Mouse (Mus musculus) midbrain, embryonic 16.5 days (tissue): Measurements from ENCODE around the gene Gm20388. TPM values are rescaled to one million over a fixed set of nuclear protein-coding genes. Genes with fewer than 3 reads are reported as not detected.

Experiments
- ATAC-seq: fragments of 200-750 bp; cut with Nextera tagmentation; 2 replicates; pipeline ENCODE4 v1.8.0; 2017; ENCODE audit warnings: moderate TSS enrichment
- H3K27ac ChIP-seq: fragments of 300-500 bp; sonication (generic); 2 replicates; pipeline ENCODE4 v1.5.1; 2014; ENCODE audit warnings: mild to moderate bottlenecking, low read length, mixed read lengths
- H3K27me3 ChIP-seq: fragments of 300-500 bp; sonication (generic); 2 replicates; pipeline ENCODE4 v1.6.1; 2014; ENCODE audit warnings: low read depth, low read length, mixed read lengths; ENCODE audit not compliant: control insufficient read depth, insufficient read depth
- H3K36me3 ChIP-seq: fragments of 300-500 bp; sonication (generic); 2 replicates; pipeline ENCODE4 v1.6.1; 2014; ENCODE audit warnings: mild to moderate bottlenecking, low read length, moderate library complexity, mixed read lengths; ENCODE audit not compliant: control insufficient read depth, insufficient read depth
- H3K4me1 ChIP-seq: fragments of 300-500 bp; sonication (generic); 2 replicates; pipeline ENCODE4 v1.6.1; 2014; ENCODE audit warnings: mild to moderate bottlenecking, low read length, mixed read lengths; ENCODE audit not compliant: control insufficient read depth, insufficient read depth
- H3K4me2 ChIP-seq: fragments of 300-500 bp; sonication (generic); 2 replicates; pipeline ENCODE4 v1.6.1; 2014; ENCODE audit warnings: mild to moderate bottlenecking, low read length, mixed read lengths
- H3K4me3 ChIP-seq: fragments of 300-500 bp; sonication (generic); 2 replicates; pipeline ENCODE4 v1.5.1; 2014; ENCODE audit warnings: low read depth, mild to moderate bottlenecking, low read length, moderate library complexity, mixed read lengths
- H3K9ac ChIP-seq: fragments of 300-500 bp; sonication (generic); 2 replicates; pipeline ENCODE4 v1.6.1; 2014; ENCODE audit warnings: low read depth, low read length, mixed read lengths
- H3K9me3 ChIP-seq: fragments of 300-500 bp; sonication (generic); replicated peaks from 2 replicates; pipeline ENCODE4 v1.6.1; 2014; ENCODE audit warnings: mild to moderate bottlenecking, low read length, mixed read lengths; ENCODE audit not compliant: control insufficient read depth, poor library complexity, severe bottlenecking
- WGBS: fragments of 180-500 bp; shearing (Covaris S2); extraction: QIAGEN DNeasy Blood & Tissue Kit; methylation state at CpG from one replicate; pipeline ENCODE4 v1.1.7; 2014; 5-methylcytosine and 5-hydroxymethylcytosine counted together
- polyA plus RNA-seq: library from polyadenylated mRNA; unstranded; fragments of >200 nt; fragmentation: Nextera tagmentation; extraction: Ambion mirVana; gene quantifications from 2 replicates; pipeline ENCODE4 v1.2.1, GENCODE M21; 2015

Gm20388 gene
- polyA plus RNA-seq, 1 experiment from 2014 or later: 7.5 TPM

- no peak overlapping the region for H3K4me2 ChIP-seq
- H3K27ac ChIP-seq: no peak overlapping the region
- H3K9me3 ChIP-seq: no peaks in the 10 kb centered on the region
- H3K36me3 ChIP-seq: no peaks in the 10 kb centered on the region
- ATAC-seq: no peak
- WGBS: 72% methylated on average over 6 of the region's 6 CpGs
- no peaks in the 10 kb centered on the region for H3K27me3 ChIP-seq
- no peak overlapping the region for H3K9ac ChIP-seq
- no peak overlapping the region for H3K4me3 ChIP-seq
- H3K4me1 ChIP-seq: peaks cover 32% of the 10 kb centered on the region
Observed at GRCm38 (mm10) chr8:123726759-123727158, 3816.1 kb downstream of the Gm20388 start.

- Histone ChIP-seq H3K4me2 (peak overlapping the region; percentile 36), H3K27ac (peak overlapping the region; percentile 53), H3K9me3 (no peaks in the 10 kb centered on the region), H3K4me3 (no peak overlapping the region), H3K9ac (peak overlapping the region; percentile 45; the same call in 1 of the 2 replicates), H3K4me1 (peaks cover 32% of the 10 kb centered on the region), H3K27me3 (no peaks in the 10 kb centered on the region), H3K36me3 (no peaks in the 10 kb centered on the region)
- peak; percentile 47; the same call in 1 of the 2 replicates for ATAC-seq
- WGBS: 8% methylated on average over 20 of the region's 20 CpGs
Observed at GRCm38 (mm10) chr8:123729055-123729785, 3818.6 kb downstream of the Gm20388 start.

GRCm38 (mm10) chr8:123729786-123730411 is 3819.3 kb downstream of the Gm20388 start:
- H3K27me3 ChIP-seq: no peaks in the 10 kb centered on the region
- H3K4me2 ChIP-seq: peak overlapping the region; percentile 36; the same call in 1 of the 2 replicates
- H3K36me3 ChIP-seq: no peaks in the 10 kb centered on the region
- ATAC-seq: peak; percentile 36; the same call in 1 of the 2 replicates
- peak overlapping the region; percentile 45; the same call in 1 of the 2 replicates for H3K9ac ChIP-seq
- 45% methylated on average over 13 of the region's 13 CpGs for WGBS
- H3K4me3 ChIP-seq: no peak overlapping the region
- peaks cover 31% of the 10 kb centered on the region for H3K4me1 ChIP-seq
- H3K9me3 ChIP-seq: no peaks in the 10 kb centered on the region
- H3K27ac ChIP-seq: peak overlapping the region; percentile 53

GRCm38 (mm10) chr8:123732332-123732731 is 3821.7 kb downstream of the Gm20388 start:
- Histone ChIP-seq H3K4me1 (peaks cover 20% of the 10 kb centered on the region), H3K36me3 (no peaks in the 10 kb centered on the region), H3K27ac (no peak overlapping the region), H3K9me3 (no peaks in the 10 kb centered on the region), H3K4me3 (no peak overlapping the region), H3K9ac (no peak overlapping the region), H3K27me3 (no peaks in the 10 kb centered on the region), H3K4me2 (no peak overlapping the region)
- 29% methylated on average over 4 of the region's 4 CpGs for WGBS
- no peak for ATAC-seq

- 88% methylated on average over 8 of the region's 8 CpGs for WGBS
- Histone ChIP-seq H3K4me3 (no peak overlapping the region), H3K27me3 (no peaks in the 10 kb centered on the region), H3K9ac (no peak overlapping the region; the same call in 1 of the 2 replicates), H3K4me2 (no peak overlapping the region), H3K27ac (no peak overlapping the region), H3K9me3 (no peaks in the 10 kb centered on the region), H3K36me3 (no peaks in the 10 kb centered on the region), H3K4me1 (peaks cover 7% of the 10 kb centered on the region)
- ATAC-seq: no peak
Observed at GRCm38 (mm10) chr8:123734486-123734885, 3823.8 kb downstream of the Gm20388 start.

- Histone ChIP-seq H3K9ac (no peak overlapping the region), H3K9me3 (no peaks in the 10 kb centered on the region), H3K4me2 (no peak overlapping the region), H3K4me3 (no peak overlapping the region), H3K4me1 (peaks cover 6% of the 10 kb centered on the region; the same call in 1 of the 2 replicates), H3K36me3 (no peaks in the 10 kb centered on the region), H3K27ac (no peak overlapping the region), H3K27me3 (no peaks in the 10 kb centered on the region)
- no peak for ATAC-seq
- 78% methylated on average over 9 of the region's 9 CpGs for WGBS
Observed at GRCm38 (mm10) chr8:123736974-123737373, 3826.3 kb downstream of the Gm20388 start.

- no peaks in the 10 kb centered on the region for H3K36me3 ChIP-seq
- H3K27ac ChIP-seq: no peak overlapping the region
- no peak overlapping the region for H3K9ac ChIP-seq
- no peak overlapping the region for H3K4me2 ChIP-seq
- no peak for ATAC-seq
- H3K27me3 ChIP-seq: no peaks in the 10 kb centered on the region
- no peak overlapping the region for H3K4me3 ChIP-seq
- H3K4me1 ChIP-seq: peaks cover 6% of the 10 kb centered on the region; the same call in 1 of the 2 replicates
- H3K9me3 ChIP-seq: no peaks in the 10 kb centered on the region
- 76% methylated on average over 4 of the region's 4 CpGs for WGBS
Observed at GRCm38 (mm10) chr8:123740263-123740662, 3829.6 kb downstream of the Gm20388 start.

- Histone ChIP-seq H3K27me3 (no peaks in the 10 kb centered on the region), H3K4me2 (no peak overlapping the region), H3K36me3 (no peaks in the 10 kb centered on the region), H3K9me3 (no peaks in the 10 kb centered on the region), H3K9ac (no peak overlapping the region), H3K4me1 (peaks cover 6% of the 10 kb centered on the region; the same call in 1 of the 2 replicates), H3K27ac (0 out of 2 replicates have a peak overlapping the region, but pooled peaks have one; percentile 11), H3K4me3 (no peak overlapping the region)
- ATAC-seq: no peak
- WGBS: 30% methylated on average over 9 of the region's 9 CpGs
Observed at GRCm38 (mm10) chr8:123741232-123741631, 3830.6 kb downstream of the Gm20388 start.

- no peak for ATAC-seq
- Histone ChIP-seq H3K4me1 (peaks cover 1% of the 10 kb centered on the region; the same call in 1 of the 2 replicates), H3K9me3 (no peaks in the 10 kb centered on the region), H3K36me3 (no peaks in the 10 kb centered on the region), H3K27ac (no peak overlapping the region), H3K4me2 (no peak overlapping the region), H3K9ac (no peak overlapping the region), H3K4me3 (no peak overlapping the region), H3K27me3 (no peaks in the 10 kb centered on the region)
- 94% methylated on average over 4 of the region's 4 CpGs for WGBS
Observed at GRCm38 (mm10) chr8:123746488-123746887, 3835.8 kb downstream of the Gm20388 start.
